Mouse (Mus musculus) lung, postnatal 4 days (tissue): Measurements from ENCODE around the gene Drc3.

Experiments
- DNase-seq, 2 experiments: peaks; one replicate each; pipeline ENCODE4 v3.0.0; 2021

Gene Drc3

DNA sequence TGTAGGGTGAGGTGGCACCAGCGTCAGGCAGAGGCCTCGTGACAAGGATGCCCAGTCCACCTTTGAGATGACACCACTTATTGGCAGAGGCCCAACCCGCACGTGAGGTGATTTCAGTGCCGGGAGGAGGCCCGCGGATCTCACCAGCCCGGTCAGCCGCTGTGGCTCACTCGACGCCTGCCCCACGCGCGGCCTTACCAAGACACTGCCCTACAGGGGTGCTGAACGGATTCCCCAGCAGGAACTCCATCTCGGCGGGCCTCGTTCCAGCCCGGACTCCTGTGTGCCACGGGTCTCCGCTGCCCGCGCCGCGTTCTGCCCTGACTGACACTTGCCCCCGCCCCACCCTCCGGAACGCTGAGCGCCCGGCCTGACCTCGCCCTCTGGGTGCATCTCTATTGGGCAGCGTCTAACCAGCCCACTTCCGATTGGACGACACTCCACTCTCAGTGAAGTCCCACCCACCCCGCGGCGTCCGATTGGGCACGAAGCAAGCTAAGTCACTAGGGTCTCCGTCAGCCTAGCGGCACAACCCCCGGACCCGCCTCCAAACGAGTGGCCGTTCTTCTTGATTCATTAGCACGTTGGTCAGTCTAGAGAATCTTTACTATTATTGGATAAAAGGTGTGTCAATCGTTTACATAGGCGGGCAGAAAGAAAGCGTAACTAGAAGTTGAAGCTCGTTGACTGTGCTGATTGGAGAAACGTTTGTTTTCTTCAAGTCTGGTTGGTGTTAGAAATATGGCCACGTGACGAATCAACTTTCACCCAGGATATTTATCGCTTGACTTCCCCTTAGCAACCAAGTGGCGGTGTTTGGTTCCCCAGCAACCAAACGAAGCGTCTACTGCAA lies at the start of gene Drc3, which contains the start of gene Tom1l2:
Gene Drc3, plus strand, starts transcription at position 771 of the 853 bp plus-strand sequence.
Gene Tom1l2, minus strand, starts transcription at position 347 of the 853 bp plus-strand sequence.
- peak; percentile 99 to 100 for DNase-seq

GRCm38 (mm10) chr11:60303497-60303896 lies 49.6 kb upstream of the Drc3 start:
- no peak for DNase-seq

DNA sequence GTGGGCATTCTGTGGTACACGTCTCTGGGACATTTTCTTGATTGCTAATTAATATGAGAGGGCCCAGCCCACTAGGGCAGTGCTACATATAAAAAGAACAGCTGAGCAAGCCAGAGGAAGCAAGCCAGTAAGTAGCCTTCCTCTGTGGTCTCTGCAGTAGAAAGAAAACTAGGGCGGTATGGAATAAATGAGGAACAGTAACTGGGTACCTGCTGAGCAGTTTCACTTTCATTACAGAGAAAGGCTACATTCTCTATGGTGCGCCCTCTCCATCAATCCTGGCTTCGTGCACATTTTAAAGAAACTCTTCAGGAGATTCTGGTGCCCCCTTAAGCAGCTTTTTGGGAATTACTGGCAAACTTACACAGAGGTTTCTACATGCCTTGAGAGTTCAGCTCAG lies 47.5 kb upstream of the Drc3 start:
- DNase-seq = no peak

DNA sequence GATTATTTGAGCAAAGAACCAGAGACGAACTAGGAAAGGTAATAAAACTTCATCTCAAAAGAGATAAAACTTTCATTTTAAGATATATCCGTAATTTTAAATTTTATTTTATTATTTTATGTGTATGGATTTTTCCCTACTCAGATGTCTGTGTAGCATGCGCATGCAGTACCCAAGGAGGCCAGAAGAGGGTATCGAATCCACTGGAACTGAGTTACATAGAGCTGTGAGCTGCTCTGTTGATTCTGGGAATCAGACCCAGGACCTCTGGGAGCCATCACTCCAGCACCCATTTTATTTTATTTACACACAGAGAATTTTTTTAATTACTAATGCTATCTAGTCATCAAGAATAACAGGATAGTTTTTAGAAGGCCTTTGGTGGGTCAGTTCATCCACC lies 46.3 kb upstream of the Drc3 start:
- peak in 1 of 2 experiments; percentile 62 for DNase-seq

- DNase-seq = peak in 1 of 2 experiments; percentile 41
These were observed 45.7 kb upstream of the Drc3 start for GRCm38 (mm10) chr11:60307375-60307825.

GRCm38 (mm10) chr11:60308061-60308460 lies 45.1 kb upstream of the Drc3 start:
- DNase-seq = no peak

DNA sequence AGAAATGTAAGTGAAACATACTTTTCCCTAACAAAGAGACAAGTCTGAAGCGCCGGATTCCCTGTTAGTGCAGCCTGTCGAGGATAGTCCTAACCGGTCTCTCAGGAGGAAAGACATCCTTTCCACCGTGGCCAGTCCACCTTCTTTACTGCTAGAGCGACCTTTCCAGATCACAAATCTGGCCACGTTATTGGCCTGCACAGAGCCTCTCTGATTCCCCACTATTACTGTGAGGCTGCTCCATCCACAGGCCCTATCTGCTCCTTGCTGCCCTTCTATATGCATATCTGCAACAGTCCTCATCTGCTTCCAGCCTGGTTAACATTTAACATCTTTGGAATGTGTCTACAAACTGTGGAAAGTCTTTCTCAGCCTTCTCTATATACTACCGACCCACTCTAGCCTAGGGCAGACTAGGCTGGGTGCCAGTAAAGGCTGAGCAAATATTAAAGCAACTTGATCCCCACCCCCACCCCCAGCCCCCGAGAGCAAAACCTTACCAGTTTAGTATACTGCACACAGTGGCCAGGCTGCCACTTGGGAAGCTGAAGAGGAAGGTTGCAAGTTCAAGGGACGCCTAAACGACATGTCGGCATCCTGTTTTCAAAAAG lies 44.5 kb upstream of the Drc3 start:
- peak; percentile 49 to 66 for DNase-seq

- DNase-seq = no peak
These were observed 43.3 kb upstream of the Drc3 start for GRCm38 (mm10) chr11:60309875-60310274.

DNA sequence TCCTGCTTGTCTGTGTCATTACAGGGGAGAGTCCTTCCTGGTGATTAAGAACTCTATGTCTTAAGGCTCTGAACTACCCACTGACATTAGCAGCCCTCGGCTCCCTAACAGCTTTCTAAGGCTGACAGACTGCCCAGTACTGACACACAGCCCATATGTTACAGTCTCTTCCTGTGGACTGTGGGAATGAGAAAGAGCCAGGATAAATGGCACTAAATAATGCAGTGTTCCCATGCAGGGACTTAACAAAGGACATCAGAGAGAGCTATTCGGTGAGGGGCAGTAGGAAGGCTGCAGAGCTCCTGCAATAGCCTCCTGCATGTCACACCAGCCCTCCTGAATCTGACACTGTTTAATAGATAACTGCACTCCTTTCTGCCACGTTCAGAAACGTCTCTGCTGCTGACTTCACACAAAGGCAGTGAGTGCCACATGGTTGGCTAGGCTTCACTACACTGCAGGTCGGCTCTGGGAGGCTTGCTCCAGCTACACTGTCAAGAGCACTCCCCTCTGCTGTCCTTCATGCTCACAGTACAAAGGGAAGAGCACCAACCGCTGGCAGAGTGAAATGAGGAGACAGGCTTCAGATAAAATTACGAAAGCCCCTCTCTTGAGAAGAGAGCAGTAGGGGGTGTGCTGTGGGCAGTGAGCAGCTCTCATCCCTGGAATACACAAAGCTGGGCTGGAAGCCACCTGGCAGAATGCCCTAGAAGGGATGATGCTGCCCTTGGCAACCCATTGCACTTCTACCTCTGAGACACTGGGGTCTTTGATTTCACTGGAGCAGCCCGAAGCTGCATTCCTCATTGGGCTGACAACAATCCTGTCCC lies 41.9 kb upstream of the Drc3 start:
- DNase-seq = peak; percentile 76 to 88

DNA sequence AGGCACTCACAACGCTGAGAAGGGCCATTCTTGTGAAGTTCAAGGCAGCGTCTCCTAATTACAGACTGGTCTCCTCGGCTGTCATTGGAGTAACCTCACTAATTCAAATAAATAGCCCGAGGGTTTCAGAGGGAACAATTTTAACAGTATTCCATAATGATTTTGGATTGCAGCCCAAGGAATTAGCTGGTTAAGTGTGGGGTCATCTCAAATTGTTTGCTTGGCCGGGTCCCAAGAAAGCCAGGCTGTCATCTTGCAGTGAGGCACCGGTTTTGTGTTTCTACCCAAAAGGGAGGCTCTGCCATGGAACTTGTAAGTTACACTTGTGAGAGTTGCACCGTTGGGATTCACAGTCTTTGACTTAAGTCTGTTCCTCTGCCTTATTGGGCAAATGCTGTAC lies 36.9 kb upstream of the Drc3 start:
- DNase-seq = no peak

DNA sequence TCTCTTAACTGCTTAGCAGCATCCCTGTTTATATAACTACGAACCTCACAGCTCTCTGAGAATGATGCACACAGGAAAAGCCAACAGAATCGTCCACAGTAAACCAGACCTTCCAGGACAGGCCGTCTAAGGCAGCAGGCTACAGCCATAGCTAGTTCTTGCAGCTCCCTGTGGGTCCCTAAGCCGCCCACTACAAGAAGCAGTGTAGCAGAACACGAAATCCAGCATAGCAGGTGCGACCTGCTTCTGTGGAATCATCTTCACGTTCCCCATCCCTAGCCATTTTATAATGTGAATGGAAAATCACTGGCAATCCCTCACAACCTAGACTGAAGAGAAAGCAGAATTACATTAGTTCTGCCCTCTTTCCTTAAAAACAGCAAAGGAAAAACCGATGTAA lies 36.2 kb upstream of the Drc3 start:
- no peak for DNase-seq

DNA sequence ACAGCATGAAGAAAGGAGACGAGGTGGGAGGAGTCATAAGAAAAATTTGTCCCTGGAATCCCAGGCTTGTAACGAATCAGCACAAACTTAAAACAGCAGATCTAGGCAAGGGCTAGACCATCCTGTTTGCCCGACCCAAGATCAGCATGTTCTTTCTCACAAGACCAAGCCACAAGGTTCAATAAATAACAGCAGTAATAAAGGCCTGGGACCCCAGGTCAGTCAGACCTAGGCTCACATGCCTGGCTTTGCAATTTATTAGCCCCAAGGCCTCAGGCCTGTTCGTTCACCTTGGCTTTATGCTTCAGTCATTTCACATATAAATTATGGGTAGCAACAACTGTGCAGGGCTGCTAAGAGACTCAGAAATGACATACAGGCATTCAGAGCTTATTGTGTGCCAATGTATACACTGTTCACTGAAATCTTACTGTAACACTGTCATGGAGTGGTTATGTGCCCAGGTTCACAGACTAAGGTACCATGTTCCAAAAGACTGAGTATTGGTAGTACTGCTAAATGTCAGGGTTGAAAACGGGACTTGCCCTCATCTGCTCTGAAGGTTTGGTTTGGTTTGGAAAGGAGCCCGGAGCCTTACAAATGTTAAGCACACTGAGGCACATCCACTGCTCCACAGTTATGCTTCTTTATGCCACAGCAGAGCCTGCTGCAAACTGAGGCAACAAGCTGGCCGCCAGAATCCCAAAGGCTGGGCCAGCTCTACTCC lies 35.6 kb upstream of the Drc3 start:
- DNase-seq = no peak

GRCm38 (mm10) chr11:60318716-60319115 lies 34.4 kb upstream of the Drc3 start:
- no peak for DNase-seq

- DNase-seq = no peak
These were observed 33.7 kb upstream of the Drc3 start for GRCm38 (mm10) chr11:60319257-60320066.

- no peak for DNase-seq
These were observed 32.6 kb upstream of the Drc3 start for GRCm38 (mm10) chr11:60320426-60321037.

- no peak for DNase-seq
These were observed 31.7 kb upstream of the Drc3 start for GRCm38 (mm10) chr11:60321438-60321837.

DNA sequence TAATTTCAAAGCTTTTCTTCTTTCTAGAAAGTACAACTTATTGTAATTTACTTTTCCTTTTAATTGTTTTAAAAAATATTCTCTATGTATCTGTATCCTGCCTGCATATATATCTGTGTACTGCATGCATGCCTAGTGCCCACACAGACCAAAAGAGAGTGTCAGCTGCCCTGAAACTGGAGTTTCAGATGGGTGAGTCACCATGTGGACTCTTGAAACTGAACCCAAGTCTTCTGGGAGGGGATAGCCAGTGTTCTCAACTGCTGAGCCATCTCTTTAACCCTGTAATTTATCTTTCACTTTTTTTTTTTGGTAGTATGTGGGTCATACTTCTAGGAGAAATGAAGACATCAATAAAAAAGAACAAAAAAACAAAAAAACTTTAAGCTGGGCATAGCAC lies 29.4 kb upstream of the Drc3 start:
- DNase-seq = no peak

GRCm38 (mm10) chr11:60330551-60330950 lies 22.6 kb upstream of the Drc3 start:
- no peak for DNase-seq

DNA sequence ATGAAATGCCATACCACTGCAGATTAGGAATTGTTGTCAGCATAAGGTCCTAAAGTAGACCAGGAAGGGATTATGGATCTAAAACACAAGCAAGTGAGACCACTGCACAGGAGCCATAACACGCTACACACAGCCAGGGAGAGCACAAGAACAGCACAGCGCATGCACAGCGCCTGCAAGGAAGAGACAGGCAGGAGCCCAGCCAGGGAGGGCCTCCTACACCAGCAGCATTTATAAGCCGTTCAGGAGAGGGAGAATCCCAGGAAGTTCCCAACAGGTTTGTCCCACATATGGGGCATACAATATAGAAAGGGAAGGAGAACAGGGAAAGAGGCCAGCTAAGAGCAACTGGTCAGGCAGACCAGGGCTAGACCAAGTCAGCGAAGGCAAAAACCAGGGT lies 19.7 kb upstream of the Drc3 start:
- DNase-seq = no peak

DNA sequence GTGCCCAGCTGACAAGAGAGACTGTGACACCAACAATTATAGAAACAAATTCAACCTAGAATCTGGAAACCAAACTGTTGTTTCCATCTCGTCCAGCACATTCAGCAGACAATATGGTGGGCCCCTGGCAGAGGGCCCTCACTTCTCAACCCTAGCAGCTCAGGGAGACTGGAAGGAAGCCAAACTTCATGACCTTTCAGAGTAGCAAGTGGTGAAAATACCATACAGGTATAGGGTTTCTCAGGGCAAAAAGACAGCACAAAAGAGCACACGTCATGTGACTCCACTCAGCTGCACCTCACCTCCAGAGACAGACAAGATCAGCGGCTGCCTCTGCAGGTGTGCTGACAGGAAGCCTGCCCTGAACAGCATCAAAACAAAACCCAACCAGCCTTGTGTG lies 19.0 kb upstream of the Drc3 start:
- no peak for DNase-seq

DNA sequence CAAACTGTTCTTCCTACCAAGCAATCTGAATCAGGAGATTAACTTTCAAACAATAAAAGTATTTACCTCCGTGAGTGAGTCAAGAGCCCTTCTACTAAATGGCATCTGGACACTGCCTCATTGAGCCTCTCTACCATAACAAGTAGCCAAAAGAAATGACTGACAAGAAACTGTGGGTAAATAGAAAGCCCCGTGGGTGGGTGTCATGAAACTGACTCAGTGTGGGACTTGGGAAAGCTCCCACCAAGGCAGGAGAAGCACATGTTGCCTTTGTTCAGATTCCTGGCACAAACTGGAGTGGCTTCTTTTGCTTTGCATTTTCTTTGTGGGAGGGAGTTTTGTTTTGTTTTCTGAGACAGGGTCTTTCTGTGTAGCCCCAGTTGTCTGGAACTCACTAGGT lies 17.4 kb upstream of the Drc3 start:
- no peak for DNase-seq
